Mouse (Mus musculus) CH12.LX (cell line): ENCODE results near the gene Gm17268. TPM values are rescaled to one million over a fixed set of nuclear protein-coding genes. Genes with fewer than 3 reads are reported as not detected.

Experiments used
- DNase-seq: peaks from one replicate; pipeline ENCODE4 v3.0.0-alpha.2; 2013; ENCODE audit errors: extremely low read depth
- H3K27ac ChIP-seq: 2 replicates; pipeline ENCODE4 v1.5.1; 2012; ENCODE audit warnings: low read depth, mild to moderate bottlenecking, control low read depth, moderate library complexity; ENCODE audit not compliant: insufficient read depth
- H3K27me3 ChIP-seq: replicated peaks from 2 replicates; pipeline ENCODE3; 2012; ENCODE audit warnings: inconsistent platforms
- H3K36me3 ChIP-seq, 2 experiments: replicated peaks in 1 of 2; 2 replicates each; pipeline versions ENCODE3 to v1.6.1; 2012; ENCODE audit warnings: inconsistent platforms in 1 of 2, low read length in 1 of 2, mild to moderate bottlenecking in 1 of 2, mixed read lengths in 1 of 2, moderate library complexity in 1 of 2; ENCODE audit not compliant: control insufficient read depth in 1 of 2, insufficient read depth in 1 of 2
- H3K4me1 ChIP-seq, 2 experiments: 2 replicates each; pipeline ENCODE4 v1.6.1; 2012; ENCODE audit warnings: inconsistent platforms in 1 of 2, moderate library complexity in 1 of 2; ENCODE audit not compliant: insufficient read depth in 2 of 2, control insufficient read depth in 1 of 2
- H3K4me2 ChIP-seq: 2 replicates; pipeline ENCODE4 v1.6.1; 2012; ENCODE audit warnings: low read depth, mild to moderate bottlenecking, control low read depth; ENCODE audit not compliant: poor library complexity, insufficient read depth, severe bottlenecking
- H3K4me3 ChIP-seq, 3 experiments: fragments of 150-350 bp in 1 of 3; sonication (generic) in 1 of 3; replicated peaks in 1 of 3; 2 replicates each; pipeline versions ENCODE3 to v1.5.1; 2011 to 2012; ENCODE audit warnings: low read depth in 2 of 3, low read length in 2 of 3, mild to moderate bottlenecking in 2 of 3, moderate library complexity in 2 of 3, control low read depth in 1 of 3, improper control_type of control experiment in 1 of 3, inconsistent platforms in 1 of 3, mixed read lengths in 1 of 3; ENCODE audit not compliant: poor library complexity in 1 of 3
- H3K79me2 ChIP-seq: replicated peaks from 2 replicates; pipeline ENCODE4 v1.6.1; 2012; ENCODE audit warnings: mild to moderate bottlenecking, moderate library complexity; ENCODE audit not compliant: control insufficient read depth, poor library complexity, insufficient read depth, severe bottlenecking; ENCODE audit errors: extremely low read depth
- H3K9ac ChIP-seq: 2 replicates; pipeline ENCODE4 v1.6.1; 2012; ENCODE audit warnings: low read depth, mild to moderate bottlenecking, control low read depth, moderate library complexity; ENCODE audit not compliant: insufficient read depth
- H3K9me3 ChIP-seq: replicated peaks from 2 replicates; pipeline ENCODE3; 2012; ENCODE audit warnings: low read length, inconsistent platforms, mixed read lengths
- CHD1 ChIP-seq: IDR thresholded peaks from 2 replicates; pipeline ENCODE4 v1.6.1; 2012; ENCODE audit warnings: low read depth, low read length, improper control_type of control experiment, inconsistent platforms
- CHD2 ChIP-seq: IDR thresholded peaks from 2 replicates; pipeline ENCODE4 v1.6.1; 2011; ENCODE audit warnings: low read length, improper control_type of control experiment
- CTCF ChIP-seq, 2 experiments: IDR thresholded peaks in 1 of 2; conservative IDR thresholded peaks in 1 of 2; 2 replicates each; pipeline ENCODE4 v1.5.1; 2011 to 2012; ENCODE audit warnings: low read depth in 2 of 2, low read length in 2 of 2, improper control_type of control experiment in 1 of 2, inconsistent platforms in 1 of 2, mild to moderate bottlenecking in 1 of 2, moderate library complexity in 1 of 2
- ELF1 ChIP-seq: IDR thresholded peaks from 2 replicates; pipeline ENCODE4 v1.6.1; 2014; ENCODE audit warnings: low read depth, mild to moderate bottlenecking, inconsistent platforms, low read length, improper control_type of control experiment
- EP300 ChIP-seq: IDR thresholded peaks from 2 replicates; pipeline ENCODE4 v1.6.1; 2011; ENCODE audit warnings: low read length, improper control_type of control experiment
- ETS1 ChIP-seq: conservative IDR thresholded peaks from 2 replicates; pipeline ENCODE4 v1.6.1; 2012; ENCODE audit warnings: low read depth, mild to moderate bottlenecking, inconsistent platforms, low read length, improper control_type of control experiment, moderate library complexity
- GABPA ChIP-seq: IDR thresholded peaks from 2 replicates; pipeline ENCODE4 v1.6.1; 2012; ENCODE audit warnings: low read depth, low read length, improper control_type of control experiment, inconsistent platforms; ENCODE audit not compliant: insufficient replicate concordance
- IRF4 ChIP-seq: IDR thresholded peaks from 2 replicates; pipeline ENCODE4 v1.6.1; 2014; ENCODE audit warnings: low read depth, mild to moderate bottlenecking, inconsistent platforms, low read length, improper control_type of control experiment
- JUN ChIP-seq: IDR thresholded peaks from 2 replicates; pipeline ENCODE4 v1.6.1; 2011; ENCODE audit warnings: low read depth, mild to moderate bottlenecking, low read length, improper control_type of control experiment, moderate library complexity; ENCODE audit not compliant: insufficient read depth
- JUND ChIP-seq: conservative IDR thresholded peaks from 2 replicates; pipeline ENCODE4 v1.6.1; 2011; ENCODE audit warnings: low read depth, low read length, improper control_type of control experiment
- KAT2A ChIP-seq: IDR thresholded peaks from 2 replicates; pipeline ENCODE4 v1.6.1; 2012; ENCODE audit warnings: low read length, improper control_type of control experiment, inconsistent platforms; ENCODE audit not compliant: insufficient replicate concordance
- MAFK ChIP-seq: IDR thresholded peaks from 2 replicates; pipeline ENCODE4 v1.6.1; 2011; ENCODE audit warnings: low read length, improper control_type of control experiment; ENCODE audit not compliant: insufficient replicate concordance
- MAX ChIP-seq: IDR thresholded peaks from 2 replicates; pipeline ENCODE4 v1.6.1; 2011; ENCODE audit warnings: low read length, improper control_type of control experiment
- MAZ ChIP-seq: IDR thresholded peaks from 2 replicates; pipeline ENCODE4 v1.6.1; 2012; ENCODE audit warnings: low read depth, mild to moderate bottlenecking, inconsistent platforms, low read length, improper control_type of control experiment, moderate library complexity
- MEF2A ChIP-seq: IDR thresholded peaks from 2 replicates; pipeline ENCODE4 v1.6.1; 2014; ENCODE audit warnings: low read depth, mild to moderate bottlenecking, inconsistent platforms, low read length, improper control_type of control experiment, borderline replicate concordance
- NRF1 ChIP-seq: IDR thresholded peaks from 2 replicates; pipeline ENCODE4 v1.6.1; 2014; ENCODE audit warnings: low read depth, mild to moderate bottlenecking, inconsistent platforms, low read length, improper control_type of control experiment, moderate library complexity
- POLR2A ChIP-seq: IDR thresholded peaks from 2 replicates; pipeline ENCODE4 v1.6.1; 2011; ENCODE audit warnings: low read depth, mild to moderate bottlenecking, improper control_type of control experiment, low read length
- POLR2AphosphoS2 ChIP-seq: IDR thresholded peaks from 2 replicates; pipeline ENCODE4 v1.6.1; 2011; ENCODE audit warnings: low read depth, low read length, improper control_type of control experiment
- RCOR1 ChIP-seq: conservative IDR thresholded peaks from 2 replicates; pipeline ENCODE4 v1.6.1; 2012; ENCODE audit warnings: low read depth, mild to moderate bottlenecking, inconsistent platforms, low read length, improper control_type of control experiment
- SIN3A ChIP-seq: IDR thresholded peaks from 2 replicates; pipeline ENCODE4 v1.6.1; 2012; ENCODE audit warnings: low read length, improper control_type of control experiment, inconsistent platforms
- SMC3 ChIP-seq: IDR thresholded peaks from 2 replicates; pipeline ENCODE4 v1.6.1; 2011; ENCODE audit warnings: low read depth, low read length, improper control_type of control experiment
- TBP ChIP-seq: conservative IDR thresholded peaks from 2 replicates; pipeline ENCODE4 v1.6.1; 2011; ENCODE audit warnings: low read depth, low read length, improper control_type of control experiment
- TCF12 ChIP-seq: IDR thresholded peaks from 2 replicates; pipeline ENCODE4 v1.6.1; 2014; ENCODE audit warnings: low read depth, mild to moderate bottlenecking, inconsistent platforms, low read length, improper control_type of control experiment
- USF2 ChIP-seq: conservative IDR thresholded peaks from 2 replicates; pipeline ENCODE4 v1.6.1; 2011; ENCODE audit warnings: low read depth, low read length, improper control_type of control experiment
- ZC3H11A ChIP-seq: IDR thresholded peaks from 2 replicates; pipeline ENCODE4 v1.6.1; 2012; ENCODE audit warnings: low read depth, mild to moderate bottlenecking, inconsistent platforms, low read length, improper control_type of control experiment
- ZKSCAN1 ChIP-seq: IDR thresholded peaks from 2 replicates; pipeline ENCODE4 v1.6.1; 2012; ENCODE audit warnings: low read depth, inconsistent platforms, low read length, improper control_type of control experiment, borderline replicate concordance
- dilution Hi-C: fragments of 300-500 bp; cut with MboI; formaldehyde crosslinking; loops from 2 replicates; pipeline ENCODE4 v1.14.3; 2020; ENCODE audit warnings: low sequenced_read_pairs; ENCODE audit not compliant: extremely low pct_unique_long_range_greater_than_20kb, extremely low pct_ligation_motif_present
- in situ Hi-C: fragments of 300-500 bp; cut with MboI; formaldehyde crosslinking; loops from 3 replicates; pipeline ENCODE4 v1.14.3; 2019; ENCODE audit warnings: low sequenced_read_pairs, low pct_ligation_motif_present, low pct_unique_long_range_greater_than_20kb, mixed read lengths
- polyA plus RNA-seq: library from polyadenylated mRNA; unstranded; fragments of >175 nt; gene quantifications from 2 replicates; pipeline ENCODE4 v1.2.1, GENCODE M21; 2012; ENCODE audit warnings: low read depth; ENCODE audit not compliant: insufficient read length
- total RNA-seq, 2 experiments: library from RNA; depleted of rRNA; stranded (reverse); fragments of 300-350 nt in 1 of 2; fragments of >200 nt in 1 of 2; gene quantifications; 2 replicates each; pipeline ENCODE4 v1.2.3; 2012 to 2014

Gene Gm17268
- total and polyA plus RNA-seq, 3 experiments, result not detected

DNA sequence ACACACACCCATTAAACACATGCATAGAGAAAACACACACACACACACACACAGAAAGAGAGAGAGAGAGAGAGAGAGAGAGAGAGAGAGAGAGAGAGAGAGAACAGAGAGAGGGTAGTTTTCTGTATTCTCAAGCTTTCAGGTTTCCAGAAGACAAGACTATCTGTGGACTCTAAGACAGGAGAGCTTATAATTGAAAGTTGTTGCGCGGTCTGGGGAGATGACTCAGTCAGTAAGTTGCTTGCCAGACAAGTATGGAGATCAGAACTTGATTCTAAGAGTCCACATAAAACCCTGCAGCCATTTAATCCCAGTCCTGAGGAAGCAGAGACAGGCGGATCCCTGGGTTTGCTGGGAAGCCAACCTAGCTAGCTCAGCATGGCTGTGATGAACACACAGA lies 39.7 kb downstream of the Gm17268 start:
- in situ Hi-C loops (loop anchor here (5.0 kb wide), 1 partner anchor 179 kb away; no protein-coding TSS in a partner anchor), dilution Hi-C loops (no loop called here)
- Histone ChIP-seq H3K4me2 (no peak overlapping the region), H3K9me3 (peaks cover 6% of the 10 kb centered on the region), H3K27me3 (peaks cover 30% of the 10 kb centered on the region), H3K36me3 (no peaks in the 10 kb centered on the region), H3K4me3 (no peak overlapping the region), H3K4me1 (no peaks in the 10 kb centered on the region; a peak in 1 of 4 replicates), H3K9ac (no peak overlapping the region), H3K79me2 (no peaks in the 10 kb centered on the region), H3K27ac (no peak overlapping the region)
- DNase-seq, result no peak
- no peak for TF ChIP-seq ZC3H11A
- TF ChIP-seq EP300, result no peak
- TF ChIP-seq TCF12, result no peak
- no peak for TF ChIP-seq MAZ
- TF ChIP-seq MAX, result no peak
- no peak for TF ChIP-seq MAFK
- no peak for TF ChIP-seq JUN
- no peak for TF ChIP-seq NRF1
- no peak for TF ChIP-seq CTCF (conservative IDR thresholded peaks at IDR 0.05 in 1 of 2, IDR thresholded peaks at IDR 0.05 in 1 of 2; ENCODE audit: low read depth in 2 of 2, low read length in 2 of 2)
- no peak for TF ChIP-seq TBP
- TF ChIP-seq ZKSCAN1, result no peak
- TF ChIP-seq JUND, result no peak
- no peak for TF ChIP-seq KAT2A
- TF ChIP-seq ETS1, result no peak
- TF ChIP-seq ELF1, result no peak
- no peak for TF ChIP-seq IRF4
- TF ChIP-seq CHD1, result no peak
- TF ChIP-seq MEF2A, result no peak

DNA sequence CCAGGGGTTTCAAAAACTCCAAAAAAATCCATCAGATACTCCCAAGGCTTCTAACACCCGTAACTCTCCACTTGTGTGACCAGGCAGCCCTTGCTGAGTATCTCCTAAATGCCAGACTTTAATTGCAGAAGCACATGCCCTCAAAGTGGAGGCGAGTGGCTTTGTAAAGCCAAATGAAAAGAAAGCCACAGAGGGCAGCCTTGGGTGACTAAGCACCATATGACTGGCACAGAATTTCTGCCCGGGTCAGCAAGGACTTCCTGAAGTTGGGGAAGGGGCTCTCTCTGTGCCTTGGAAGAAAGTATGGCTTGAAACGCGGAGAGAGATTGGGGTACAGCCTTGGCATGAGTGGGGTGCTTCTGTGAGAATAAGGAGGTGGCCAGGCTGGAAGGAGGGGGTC lies 41.3 kb downstream of the Gm17268 start:
- DNase-seq, result no peak
- Histone ChIP-seq H3K9me3 (peaks cover 6% of the 10 kb centered on the region), H3K9ac (no peak overlapping the region), H3K4me2 (no peak overlapping the region), H3K79me2 (no peaks in the 10 kb centered on the region), H3K4me3 (no peak overlapping the region), H3K27me3 (peaks cover 46% of the 10 kb centered on the region), H3K36me3 (no peaks in the 10 kb centered on the region), H3K4me1 (no peaks in the 10 kb centered on the region; a peak in 1 of 4 replicates), H3K27ac (no peak overlapping the region)
- TF ChIP-seq CTCF (conservative IDR thresholded peaks at IDR 0.05 in 1 of 2, IDR thresholded peaks at IDR 0.05 in 1 of 2; ENCODE audit: low read depth in 2 of 2, low read length in 2 of 2) (no peak), TCF12 (no peak), SMC3 (no peak), JUND (no peak), KAT2A (no peak), ZKSCAN1 (no peak), GABPA (no peak), ZC3H11A (no peak), POLR2AphosphoS2 (no peak), RCOR1 (no peak), POLR2A (no peak), SIN3A (no peak), USF2 (no peak), MEF2A (no peak), CHD2 (no peak), ELF1 (no peak), EP300 (no peak)
- dilution Hi-C loops, result no loop called here
- in situ Hi-C loops, result loop anchor here (5.0 kb wide), 1 partner anchor 180 kb away; no protein-coding TSS in a partner anchor
